Mouse (Mus musculus) spleen, postnatal 4 days (tissue): ENCODE measurements around the gene Ap5s1.

Source experiments
- DNase-seq, 2 experiments: peaks; one replicate each; pipeline ENCODE4 v3.0.0; 2022; ENCODE audit warnings: low spot score in 2 of 2

Gene Ap5s1

DNA sequence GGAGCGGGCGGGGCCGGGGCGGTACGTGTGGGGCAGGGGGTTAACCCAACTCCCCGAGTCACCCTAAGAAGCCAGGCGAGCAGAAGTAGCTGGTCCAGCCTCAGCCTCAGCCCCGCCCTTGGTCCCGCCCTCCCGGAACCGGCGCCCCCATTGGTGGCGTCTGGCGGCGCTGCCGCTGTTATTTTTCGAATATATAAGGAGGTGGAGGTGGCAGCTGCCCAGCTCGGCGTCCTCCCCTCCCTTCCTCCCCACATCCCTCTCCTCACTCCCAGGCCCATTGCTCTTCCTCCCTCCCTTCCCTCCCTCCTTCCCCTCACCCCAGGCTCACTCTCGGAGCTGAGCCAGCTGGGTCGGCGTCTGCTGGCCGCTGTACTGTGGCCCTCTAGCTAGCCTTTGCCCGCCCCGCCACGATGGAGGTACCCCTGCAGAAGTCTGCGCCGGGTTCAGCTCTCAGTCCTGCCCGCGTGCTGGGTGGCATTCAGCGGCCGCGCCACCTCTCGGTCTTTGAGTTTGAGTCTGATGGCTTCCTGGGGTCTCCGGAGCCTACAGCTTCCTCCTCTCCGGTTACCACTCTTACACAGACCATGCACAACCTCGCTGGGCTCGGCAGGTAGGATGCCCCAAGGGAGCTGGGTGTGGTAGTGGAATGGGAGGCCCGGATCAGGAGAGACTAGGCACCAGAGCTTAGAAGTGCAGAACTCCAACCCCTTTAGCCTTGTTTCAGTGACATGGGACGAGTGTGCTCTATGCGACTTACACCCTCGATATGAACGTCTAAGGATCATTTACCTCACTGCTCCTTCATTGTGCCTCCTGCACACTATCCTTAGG, 19.9 kb upstream of the Ap5s1 start, which contains the start of the genes Cdc25b and Spef1:
Gene Cdc25b, plus strand, starts transcription at position 179 of the 831 bp plus-strand sequence.
Gene Spef1, minus strand, starts transcription at position 512 of the 831 bp plus-strand sequence.
- DNase-seq: peak; percentile 94 to 97

DNA sequence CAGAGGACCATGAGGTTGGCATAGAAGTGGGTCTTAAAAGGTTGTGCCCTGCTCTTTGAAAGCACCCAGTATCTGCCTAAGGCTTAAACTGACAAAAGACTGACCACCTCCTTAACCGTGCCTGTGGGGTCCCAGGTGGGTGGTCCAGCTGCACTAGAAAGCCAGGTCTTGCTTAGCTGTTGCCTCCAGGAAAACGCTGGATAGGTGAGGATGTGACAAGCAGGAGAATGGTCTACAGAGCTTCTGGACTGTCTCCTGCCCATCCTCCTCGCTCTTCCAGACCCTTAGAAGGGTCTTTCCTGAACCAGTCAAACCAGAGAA, 19.3 kb upstream of the Ap5s1 start:
- no peak for DNase-seq

DNA sequence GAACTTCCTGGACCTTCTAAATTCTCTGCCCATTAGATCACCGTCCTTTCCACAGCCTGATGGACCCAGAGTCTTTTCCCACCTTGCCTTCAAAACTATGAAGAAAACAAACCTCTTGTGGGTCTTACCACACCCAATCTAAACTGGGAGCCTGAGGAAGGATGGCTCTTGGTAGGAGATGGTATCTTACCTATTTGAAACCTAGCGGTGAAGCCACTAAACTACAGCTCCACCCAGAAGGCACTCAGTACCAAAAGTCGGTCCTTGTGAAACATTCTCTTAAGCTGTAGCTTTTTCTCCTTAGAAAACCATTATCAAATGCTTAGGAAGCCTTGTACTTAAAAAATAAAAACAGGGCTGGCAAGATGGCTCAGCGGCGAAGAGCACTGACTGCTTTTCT, 18.6 kb upstream of the Ap5s1 start:
- DNase-seq: no peak

DNA sequence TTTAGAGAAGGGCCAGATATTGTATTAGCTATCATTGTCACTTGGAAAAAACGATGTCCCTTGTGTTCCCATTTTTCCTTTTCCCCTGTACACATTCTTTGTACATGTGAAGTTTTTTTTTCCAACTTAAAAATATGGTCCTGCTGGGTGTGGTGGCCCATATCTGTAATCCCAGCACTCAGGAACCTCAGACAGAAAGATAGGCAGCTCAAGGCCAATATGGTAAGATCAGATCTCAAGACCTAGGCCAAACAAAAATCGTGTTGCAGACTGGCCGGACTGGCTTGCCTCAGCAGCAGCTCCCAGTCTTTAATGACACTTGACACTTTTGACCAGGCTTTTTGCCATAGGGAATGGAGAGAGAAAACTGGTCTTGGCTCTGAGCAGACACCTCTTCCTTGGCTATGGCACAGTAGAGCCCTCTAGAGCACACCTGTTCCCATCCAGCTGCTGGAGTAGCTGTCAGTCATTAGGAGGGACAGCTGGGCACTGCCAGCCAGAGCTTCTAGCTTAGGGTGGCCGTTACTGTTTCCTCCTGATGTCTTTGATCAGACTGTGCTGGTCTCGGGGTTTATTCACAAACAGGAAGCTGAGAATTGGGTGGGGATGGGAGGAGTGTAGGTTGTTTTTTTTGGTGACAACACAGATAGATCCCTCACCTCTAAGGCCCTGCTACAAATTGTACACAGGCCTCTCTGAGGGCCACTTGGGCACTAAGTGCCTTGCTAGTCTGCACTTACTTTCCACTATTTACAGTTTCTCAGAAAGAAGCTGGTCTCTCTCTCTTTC, 17.2 kb upstream of the Ap5s1 start:
- DNase-seq: no peak

DNA sequence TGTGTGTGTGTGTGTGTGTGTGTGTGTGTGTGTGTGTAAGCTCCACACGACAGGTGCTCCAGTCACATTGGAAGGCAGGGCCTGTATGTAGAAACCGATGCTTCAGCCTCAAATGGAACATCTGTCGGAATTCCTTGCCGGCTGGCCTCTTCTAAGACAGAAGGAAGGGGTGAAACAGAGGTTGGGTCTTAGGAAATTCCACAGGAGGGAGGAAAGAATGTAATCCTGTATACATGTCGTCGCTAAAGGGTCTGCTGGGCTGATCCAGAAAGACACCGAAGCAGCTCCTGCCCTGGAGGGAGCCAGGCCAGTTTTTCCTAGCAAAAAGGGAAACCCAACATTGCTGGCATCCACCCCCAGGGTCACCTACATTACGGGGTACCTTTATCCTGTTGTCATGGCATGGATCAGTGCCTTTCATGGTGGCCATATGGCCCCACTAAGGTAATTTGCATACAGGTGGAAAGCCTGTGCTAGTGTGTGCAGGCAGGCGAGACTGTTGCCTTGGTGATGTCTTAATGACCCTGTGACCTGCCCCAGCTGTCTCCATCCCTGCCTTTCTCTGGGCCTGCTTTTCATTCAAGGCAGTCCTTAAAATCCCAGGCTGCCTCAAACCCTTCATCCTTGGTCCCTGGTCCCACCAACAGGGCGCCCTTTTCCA, 16.4 kb upstream of the Ap5s1 start:
- peak in 1 of 2 experiments; percentile 66 for DNase-seq

DNA sequence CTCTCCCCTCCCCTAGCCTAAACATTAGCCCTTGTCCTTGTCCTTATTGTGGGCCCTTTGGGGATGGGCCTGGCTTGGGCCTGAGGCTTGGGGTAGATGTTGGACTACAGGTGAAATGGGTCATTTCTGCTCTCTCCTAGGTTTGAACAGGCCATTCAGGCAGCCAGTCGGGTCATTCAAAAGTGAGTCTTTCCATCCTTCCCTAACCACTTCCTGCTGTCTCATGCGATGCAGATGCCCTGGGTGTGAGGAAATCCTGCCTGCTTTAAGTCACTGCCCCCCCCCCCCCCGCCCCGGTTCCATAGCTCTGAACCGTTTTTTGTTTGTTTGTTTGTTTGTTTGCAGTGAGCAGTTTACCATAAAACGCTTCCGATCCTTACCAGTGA, 15.9 kb upstream of the Ap5s1 start:
- no peak for DNase-seq

DNA sequence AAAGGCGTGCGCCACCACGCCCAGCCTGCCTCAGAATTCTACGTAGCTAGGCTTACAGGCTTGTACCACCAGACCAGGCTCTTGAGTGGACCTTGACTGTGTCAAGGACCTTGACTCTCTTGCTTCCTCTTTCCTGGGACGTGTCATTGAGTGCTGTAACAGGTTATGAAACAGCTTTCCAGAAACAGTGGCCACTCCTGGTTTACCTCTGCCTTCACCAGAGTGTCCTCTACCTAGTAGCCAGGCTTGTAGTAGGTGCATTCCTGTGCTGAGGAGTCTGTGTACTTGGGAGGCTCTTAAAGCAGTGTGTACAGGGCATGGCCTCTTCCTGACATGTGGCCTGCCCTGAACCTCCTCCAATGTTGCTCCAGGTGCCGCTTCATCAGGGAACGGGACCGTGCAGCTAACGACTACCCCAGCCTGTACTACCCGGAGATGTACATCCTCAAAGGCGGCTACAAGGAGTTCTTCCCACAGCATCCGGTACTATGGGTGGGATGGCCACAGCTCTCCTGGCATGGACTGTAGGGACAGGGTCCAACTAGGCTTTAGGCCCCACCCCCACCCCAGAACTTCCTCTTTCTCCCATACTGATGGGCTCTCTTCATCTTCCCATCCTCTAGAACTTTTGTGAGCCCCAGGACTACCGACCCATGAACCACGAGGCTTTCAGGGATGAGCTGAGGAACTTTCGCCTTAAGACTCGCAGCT, 10.1 kb upstream of the Ap5s1 start:
- DNase-seq: no peak

DNA sequence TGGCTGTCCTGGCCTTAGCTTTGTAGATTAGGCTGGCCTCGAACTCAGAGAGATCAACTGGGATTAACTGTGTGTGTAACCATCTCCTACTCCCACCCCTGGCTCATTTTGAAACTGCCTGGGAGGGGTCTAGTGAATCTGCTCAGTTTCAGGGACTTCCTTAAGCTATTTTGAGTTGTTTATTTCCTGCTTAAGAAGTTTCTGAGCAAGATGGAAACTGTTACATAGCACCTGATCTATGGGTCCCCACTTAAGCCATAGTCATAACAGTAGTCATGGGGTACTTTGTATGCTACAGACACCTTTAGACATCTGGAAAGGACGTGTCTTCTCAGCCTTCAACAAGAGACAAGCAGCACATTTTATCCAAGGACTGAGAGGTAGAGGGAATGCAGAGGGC, 6.2 kb upstream of the Ap5s1 start:
- DNase-seq: no peak

DNA sequence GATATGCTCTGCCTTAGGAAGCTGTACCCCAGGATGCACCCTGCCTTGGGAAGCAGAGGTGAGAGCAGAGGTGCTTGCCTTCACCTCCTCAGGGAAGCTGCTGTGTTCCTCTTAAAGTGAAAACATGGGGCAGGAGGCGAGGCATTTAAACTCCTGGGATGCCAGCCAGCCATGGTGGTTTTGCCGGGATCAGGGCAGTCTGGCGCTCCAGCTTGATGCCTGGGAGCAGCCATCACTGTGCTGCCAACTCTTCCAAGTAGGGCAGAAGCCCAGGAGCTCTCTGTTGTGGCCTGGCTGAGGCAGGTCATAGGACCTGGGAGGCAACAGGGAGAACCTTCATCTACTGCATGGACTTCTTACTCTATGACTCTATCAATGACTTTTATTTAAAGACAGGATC, 5.6 kb upstream of the Ap5s1 start:
- no peak for DNase-seq

DNA sequence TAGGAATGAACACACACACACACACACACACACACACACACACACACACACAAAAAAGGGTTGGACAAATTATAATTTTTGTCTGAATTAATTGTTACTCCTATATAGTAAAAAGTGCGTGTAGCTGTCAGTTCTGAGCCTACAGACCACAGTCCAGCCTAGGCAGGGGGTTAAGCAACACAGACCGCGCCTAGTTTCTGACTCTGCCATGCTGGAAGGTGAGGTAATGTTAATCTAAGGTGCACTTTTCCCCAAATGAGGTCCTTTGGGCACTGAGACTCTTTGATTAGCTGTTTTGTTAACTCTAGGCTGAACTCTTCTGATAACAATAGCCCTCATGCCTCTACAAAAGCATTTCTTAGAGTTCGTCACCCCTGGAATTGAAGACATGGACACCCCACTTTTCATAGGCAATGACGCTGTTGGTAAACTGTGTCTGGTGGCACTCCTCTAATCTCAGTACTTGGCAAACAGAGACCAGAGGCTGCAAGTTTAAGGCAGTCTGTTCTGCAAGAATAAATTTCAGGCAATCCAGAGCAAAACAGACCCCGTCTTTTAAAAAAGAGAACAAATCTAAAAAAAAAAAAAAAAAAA, 3.0 kb upstream of the Ap5s1 start:
- DNase-seq: no peak

DNA sequence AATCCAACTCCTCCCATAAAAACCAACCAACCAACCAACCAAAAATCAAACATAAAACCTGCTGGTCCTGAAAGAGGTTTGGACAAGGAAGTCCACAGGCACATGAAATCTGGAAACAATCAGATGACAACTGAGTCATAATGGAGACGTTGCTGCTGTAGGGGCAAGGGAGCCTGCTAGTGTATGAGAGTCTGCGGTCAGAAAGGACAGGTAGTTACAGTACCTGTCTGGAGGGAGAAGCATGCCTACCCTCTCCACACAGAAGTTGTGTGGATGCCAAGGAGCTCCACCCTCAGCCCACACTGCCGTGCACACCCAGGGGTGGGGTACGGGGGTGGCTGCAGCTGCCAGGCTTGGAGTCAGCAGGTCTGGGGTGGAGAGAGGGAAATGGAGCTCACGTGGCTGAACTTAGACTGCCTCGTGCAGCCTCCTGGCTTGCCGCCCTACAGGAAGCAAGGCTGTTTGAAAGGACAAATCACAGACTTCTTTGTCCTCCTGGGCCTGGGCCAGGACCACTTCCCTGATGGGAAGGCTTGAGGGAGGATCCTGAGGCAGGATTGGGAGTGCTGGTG, 2.4 kb upstream of the Ap5s1 start:
- DNase-seq: peak; percentile 69 to 80

DNA sequence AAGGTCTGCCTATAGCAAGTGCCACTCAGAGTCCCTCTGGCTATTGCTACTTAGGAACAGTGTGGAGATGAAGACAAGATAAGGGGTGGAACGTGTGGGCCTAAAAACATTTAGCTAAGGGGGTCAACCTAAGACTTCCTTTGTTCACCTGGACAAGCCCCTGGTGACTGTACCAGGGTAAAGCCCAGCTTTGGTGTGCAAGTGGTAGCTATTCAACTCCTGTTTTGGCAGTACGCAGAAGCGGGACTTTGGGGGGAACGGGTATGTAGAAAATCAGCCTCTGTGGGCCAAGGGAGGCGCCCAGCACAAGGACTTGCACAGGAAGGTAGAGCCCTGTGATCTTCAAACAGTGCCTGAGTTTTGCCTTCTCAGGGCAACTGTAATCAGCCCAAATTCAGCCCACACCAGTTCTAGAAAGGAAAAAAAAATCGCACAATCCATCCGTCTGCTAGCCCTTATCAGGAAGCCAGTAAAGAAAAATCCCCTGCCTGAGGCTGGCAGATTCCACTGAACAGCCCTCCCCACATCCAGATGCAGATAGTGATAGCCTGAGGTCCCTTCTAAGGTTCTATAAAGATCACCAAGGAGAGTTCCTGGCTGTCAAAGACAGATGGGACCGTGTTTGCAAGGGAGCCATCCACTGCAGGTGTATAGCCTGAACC, 1.2 kb upstream of the Ap5s1 start:
- DNase-seq: peak in 1 of 2 experiments; percentile 71

DNA sequence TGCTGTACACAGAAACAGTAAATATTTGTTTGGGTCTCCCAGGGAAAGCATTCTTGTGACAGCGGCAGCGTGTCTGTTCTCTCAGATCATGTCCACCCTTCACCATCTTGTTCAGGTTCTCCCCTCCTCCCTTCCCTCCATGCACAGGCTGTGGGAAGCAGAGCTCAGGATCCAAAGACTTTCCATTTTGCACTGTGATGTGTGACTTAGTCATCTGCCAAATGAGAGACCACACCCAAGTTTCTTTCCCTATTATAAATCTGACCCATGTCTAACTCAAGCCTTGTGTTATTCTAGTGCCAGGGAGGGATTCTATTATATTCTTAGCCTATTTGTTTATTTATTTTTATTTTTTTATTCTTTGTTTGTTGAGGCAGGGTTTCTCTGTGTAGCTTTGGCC, 1.5 kb downstream of the Ap5s1 start:
- DNase-seq: no peak

DNA sequence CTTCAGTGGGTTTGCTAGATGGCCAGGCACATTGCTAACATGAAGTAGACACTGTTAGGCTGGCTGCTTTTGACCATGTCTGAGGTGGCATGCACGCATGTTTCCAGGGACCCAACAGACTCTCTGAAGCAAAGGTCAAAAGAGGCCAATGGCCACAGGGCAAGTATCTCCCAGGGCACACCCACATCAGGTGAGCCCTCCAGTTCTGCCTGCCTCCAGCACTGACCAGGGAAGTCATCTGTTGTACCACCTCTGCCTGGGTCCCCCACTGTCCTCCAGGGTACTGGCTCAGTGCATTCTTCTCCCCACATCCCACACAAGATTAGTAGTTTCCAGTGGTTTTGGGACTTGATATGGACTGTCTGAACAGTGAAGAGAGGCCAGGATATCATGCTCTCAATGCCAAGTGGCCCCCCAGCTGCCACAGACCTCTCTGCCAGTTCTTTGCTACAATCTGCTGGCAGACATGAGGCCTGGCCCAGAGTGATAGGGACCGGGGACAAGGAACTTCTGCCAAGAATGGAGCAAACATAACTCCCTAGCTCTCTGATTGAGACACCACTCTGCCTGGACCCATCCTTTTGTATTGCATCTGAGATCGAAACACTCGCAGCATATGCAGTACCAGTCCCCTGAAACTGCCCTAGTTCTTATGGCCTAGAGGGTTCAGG, 2.4 kb downstream of the Ap5s1 start:
- peak; percentile 73 to 80 for DNase-seq

DNA sequence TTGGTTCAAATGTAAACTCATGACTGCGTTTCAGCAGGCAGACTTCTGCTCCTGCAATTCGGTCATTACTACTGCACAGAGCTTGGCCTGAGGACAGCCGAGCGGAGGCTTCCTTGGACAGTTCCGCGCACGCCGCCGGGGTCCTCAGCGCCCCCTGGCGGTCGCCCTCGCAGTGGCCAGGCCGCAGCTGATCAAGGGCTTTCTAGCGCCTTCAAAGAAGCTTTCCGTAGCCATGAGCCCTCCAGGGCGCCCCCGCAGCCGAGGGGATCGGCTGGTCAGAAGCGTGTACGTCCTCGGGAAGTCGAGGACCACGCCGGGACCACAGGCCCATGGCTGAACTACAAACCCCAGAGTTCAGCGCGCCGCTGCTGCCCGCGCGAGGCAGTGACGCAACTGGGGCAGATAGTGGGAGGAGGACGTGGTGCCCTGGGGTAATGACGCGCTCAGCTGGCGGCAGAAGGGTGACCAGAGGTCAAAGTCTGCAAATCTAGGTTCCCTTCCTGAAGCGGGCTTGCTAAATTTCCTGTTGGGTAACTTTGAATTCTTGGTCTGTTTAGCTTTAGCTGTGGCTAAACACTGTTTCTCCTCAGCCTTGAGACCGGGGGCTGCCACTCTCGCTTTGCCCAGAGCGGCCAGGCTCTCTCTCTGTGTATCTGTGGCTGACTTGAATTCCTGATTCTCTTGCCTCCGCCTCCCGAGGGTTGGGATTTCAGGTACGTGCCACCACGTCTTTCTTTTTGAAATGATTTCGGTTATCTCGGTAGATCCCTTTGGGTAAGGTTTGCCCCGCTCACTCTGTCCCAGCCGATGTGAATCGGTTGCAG, 3.3 kb downstream of the Ap5s1 start:
- peak; percentile 94 to 97 for DNase-seq

DNA sequence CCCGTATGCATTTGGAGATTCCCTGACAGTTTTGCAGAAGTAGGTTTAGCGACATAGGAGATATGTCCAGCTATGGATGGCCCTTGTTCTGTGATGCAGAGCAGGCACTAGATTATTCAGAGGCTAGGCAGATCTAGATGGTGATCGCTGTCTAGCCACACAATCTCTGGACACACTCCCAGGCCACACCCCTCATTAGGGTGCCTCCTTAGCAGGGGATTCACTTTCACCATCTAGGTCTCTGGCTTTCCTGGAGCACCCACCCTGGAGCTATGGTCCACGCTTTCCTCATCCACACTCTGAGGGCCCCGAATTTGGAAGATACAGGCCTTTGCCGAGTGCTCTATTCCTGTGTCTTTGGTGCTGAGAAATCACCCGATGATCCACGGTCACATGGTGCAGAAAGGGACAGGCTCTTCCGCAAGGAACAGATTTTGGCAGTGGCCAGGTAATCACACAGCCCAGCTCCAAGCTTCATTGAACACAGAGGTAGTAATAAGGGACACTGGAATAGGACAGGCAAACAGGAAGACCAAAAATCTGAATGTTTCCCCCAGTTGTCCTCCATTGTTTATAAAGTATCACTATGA, 4.2 kb downstream of the Ap5s1 start:
- no peak for DNase-seq

DNA sequence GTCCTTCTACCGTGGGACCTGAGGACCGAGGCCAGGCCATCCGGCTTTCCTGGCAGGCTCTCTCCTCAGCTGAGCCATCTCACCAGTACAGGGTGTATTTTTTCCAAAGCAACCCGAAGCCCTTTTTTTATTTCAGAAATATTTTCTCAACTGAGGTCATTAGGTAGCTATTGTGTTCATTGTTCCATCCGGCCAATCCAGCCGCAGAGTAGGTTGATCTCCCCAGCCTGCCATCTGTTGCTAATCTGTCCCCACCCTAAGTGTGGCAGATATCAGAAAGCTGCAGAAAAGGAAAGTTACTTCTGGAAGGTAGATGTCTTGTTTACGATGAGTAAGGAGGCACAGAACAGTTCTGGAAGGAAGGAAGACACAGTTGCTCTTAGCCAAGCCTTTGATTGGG, 6.9 kb downstream of the Ap5s1 start:
- peak in 1 of 2 experiments; percentile 53 for DNase-seq

DNA sequence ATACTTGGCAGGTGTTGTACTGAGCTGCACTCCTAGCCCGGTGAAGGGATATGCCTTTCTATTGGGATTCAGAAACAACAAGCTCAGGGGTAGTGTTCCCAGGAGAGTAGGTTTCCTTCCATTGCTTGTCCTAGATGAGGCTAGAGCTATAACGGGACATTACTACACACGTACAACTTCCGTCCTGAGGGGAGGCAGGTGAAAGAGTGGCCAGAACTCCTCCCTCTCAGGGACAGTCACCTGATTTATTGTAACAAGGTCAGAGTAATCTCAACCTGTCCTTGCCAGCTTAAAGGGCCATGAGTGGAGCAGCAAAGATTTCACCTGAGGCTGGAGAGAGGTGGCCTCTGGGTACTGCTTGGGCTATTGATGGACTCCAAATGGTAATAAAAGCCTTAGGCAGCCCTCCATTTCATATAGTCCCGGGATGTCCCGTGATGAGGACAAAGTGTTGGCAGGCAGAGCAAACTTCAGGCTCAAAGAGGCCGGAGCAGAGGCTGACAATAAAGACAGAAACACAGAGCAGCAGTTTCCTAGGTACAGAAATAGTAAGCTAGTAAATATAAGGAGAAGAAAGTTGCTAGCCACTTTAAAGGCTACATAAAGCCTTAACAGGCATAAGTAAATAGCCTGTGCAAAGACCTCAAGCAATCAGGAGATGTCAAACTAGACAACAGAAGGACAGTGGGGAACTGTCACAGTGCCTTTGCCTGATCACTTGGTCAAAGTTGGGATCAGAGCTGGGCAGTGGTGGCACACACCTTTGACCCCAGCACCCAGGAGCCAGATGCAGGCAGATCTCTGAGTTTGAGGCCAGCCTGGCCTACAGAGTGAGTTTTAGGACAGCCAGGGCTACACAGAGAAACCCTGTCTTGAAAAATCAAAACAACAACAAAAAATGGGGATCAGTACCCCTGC, 9.3 kb downstream of the Ap5s1 start:
- DNase-seq: no peak
